Mouse (Mus musculus): ENCODE measurements around the gene Cpm.
"Not testable (repeated sequence)": the region's sequence is repeated elsewhere in the genome, so short reads cannot be mapped to it uniquely, and the experiment has no call there.

- TF ChIP-seq POLR2A (IDR thresholded peaks at IDR 0.05; ENCODE audit: borderline replicate concordance, insufficient read depth, low read length); CTCF (IDR thresholded peaks at IDR 0.05; ENCODE audit: borderline replicate concordance, insufficient read depth, low read depth, low read length): not testable (repeated sequence)
Observed at GRCm38 (mm10) chr10:117734104-117734852, 105.0 kb downstream of the Cpm start.

Measured in cerebellum, adult 2 months (tissue).